Comparison of ENCODE assay signal across 20 mouse cellular contexts in the genomic region with DNA sequence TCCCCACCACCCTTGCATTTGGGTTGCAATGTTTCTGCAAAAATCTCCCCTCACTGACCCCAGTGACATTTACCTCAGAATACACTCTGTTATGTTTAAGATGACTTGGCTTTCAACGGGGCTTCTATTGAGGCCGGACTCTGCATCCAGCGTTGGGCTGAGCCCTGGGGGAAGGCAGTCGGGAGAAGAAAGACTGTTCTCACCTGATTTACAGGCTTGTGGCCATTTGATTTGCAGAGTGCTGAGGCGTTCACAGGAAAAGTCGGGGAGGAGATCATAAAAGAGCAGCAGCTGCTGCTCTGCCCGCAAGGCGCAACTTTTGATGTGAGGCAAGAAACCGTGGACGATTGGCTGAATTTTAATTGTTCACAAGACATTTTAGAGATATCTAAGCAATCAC. TPM values are rescaled to one million over a fixed set of nuclear protein-coding genes. Genes with fewer than 3 reads are reported as not detected.
A peak's percentile ranks its signal among the peaks of the same experiment; 100 is the strongest.
DNase-seq lines count a peak whose midpoint lies in the region; ATAC-seq and TF ChIP-seq lines count a peak whose summit lies in the region.
"Had no signal": no experiment of that assay in that cellular context is flagged by ENCODE, and none has a peak within 500 bp of the region (broad histone marks: within the 10 kb centered on the region; RNA-seq: fewer than 3 reads in every experiment).

No protein-coding gene starts in this region.

- DNase-seq in kidney, adult 18-20 months, result no peak
- DNase-seq in cerebellum, adult 2 months, result no peak
- no peak for DNase-seq in lung, postnatal 0 days (ENCODE audit: low spot score)
- DNase-seq: cerebellum, postnatal 14 days; heart, postnatal 36 days; kidney, adult 9 months; right cerebral cortex, postnatal 4 days; thymus, postnatal 36 days had no signal

- H3K4me2 ChIP-seq in kidney, embryonic 14.5 days (replicated peaks; ENCODE audit: low read depth, low read length), result no peak overlapping the region
- H3K4me2 ChIP-seq in neural tube, embryonic 12.5 days (replicated peaks), result peak overlapping the region; percentile 9; the same call in 1 of the 2 replicates
- no peak overlapping the region for H3K4me2 ChIP-seq in neural tube, embryonic 15.5 days
- H3K4me2 ChIP-seq in hindbrain, embryonic 15.5 days, result peak overlapping the region; percentile 19
- no peak overlapping the region for H3K4me2 ChIP-seq in midbrain, embryonic 15.5 days
- H3K4me2 ChIP-seq in lung, postnatal 0 days (replicated peaks; ENCODE audit: low read depth, low read length), result no peak overlapping the region
- H3K4me2 ChIP-seq: heart, embryonic 13.5 days had no signal

- no peaks in the 10 kb centered on the region for H3K27me3 ChIP-seq in kidney, embryonic 14.5 days (ENCODE audit: control insufficient read depth, insufficient read depth, low read length)
- no peaks in the 10 kb centered on the region for H3K27me3 ChIP-seq in neural tube, embryonic 12.5 days (replicated peaks)
- H3K27me3 ChIP-seq in neural tube, embryonic 15.5 days (replicated peaks), result no peaks in the 10 kb centered on the region
- H3K27me3 ChIP-seq in hindbrain, embryonic 15.5 days, result no peaks in the 10 kb centered on the region
- H3K27me3 ChIP-seq in midbrain, embryonic 15.5 days (replicated peaks), result no peaks in the 10 kb centered on the region
- H3K27me3 ChIP-seq in cerebellum, adult 2 months (ENCODE audit: control insufficient read depth, insufficient read depth, low read length), result no peaks in the 10 kb centered on the region
- H3K27me3 ChIP-seq in lung, postnatal 0 days (replicated peaks; ENCODE audit: insufficient read depth, low read length), result no peaks in the 10 kb centered on the region
- H3K27me3 ChIP-seq: heart, embryonic 13.5 days had no signal

- H3K27ac ChIP-seq in kidney, embryonic 14.5 days (ENCODE audit: low read depth, low read length), result no peak overlapping the region
- no peak overlapping the region for H3K27ac ChIP-seq in neural tube, embryonic 12.5 days
- no peak overlapping the region for H3K27ac ChIP-seq in neural tube, embryonic 15.5 days (replicated peaks)
- peak overlapping the region; percentile 67 for H3K27ac ChIP-seq in hindbrain, embryonic 15.5 days (replicated peaks)
- 0 out of 2 replicates have a peak overlapping the region, but pooled peaks have one; percentile 11 for H3K27ac ChIP-seq in midbrain, embryonic 15.5 days
- H3K27ac ChIP-seq in cerebellum, adult 2 months (ENCODE audit: insufficient read depth, low read length), result no peak overlapping the region
- H3K27ac ChIP-seq in lung, postnatal 0 days (ENCODE audit: low read length), result no peak overlapping the region
- H3K27ac ChIP-seq: heart, embryonic 13.5 days; layer of hippocampus, adult 2 months; liver, embryonic 14.5 days had no signal

- H3K4me1 ChIP-seq in kidney, embryonic 14.5 days (ENCODE audit: control insufficient read depth, insufficient read depth, low read length), result peaks cover 8% of the 10 kb centered on the region; the same call in 1 of the 2 replicates
- peaks cover 12% of the 10 kb centered on the region for H3K4me1 ChIP-seq in neural tube, embryonic 12.5 days
- peaks cover 7% of the 10 kb centered on the region for H3K4me1 ChIP-seq in neural tube, embryonic 15.5 days
- 0 out of 2 replicates have a peak, but pooled peaks cover 8% of the 10 kb centered on the region for H3K4me1 ChIP-seq in hindbrain, embryonic 15.5 days (replicated peaks)
- H3K4me1 ChIP-seq in midbrain, embryonic 15.5 days, result peaks cover 8% of the 10 kb centered on the region; the same call in 1 of the 2 replicates
- no peaks in the 10 kb centered on the region for H3K4me1 ChIP-seq in cerebellum, adult 2 months (ENCODE audit: control insufficient read depth, insufficient read depth, low read length)
- H3K4me1 ChIP-seq in lung, postnatal 0 days (ENCODE audit: insufficient read depth, low read depth, low read length), result no peaks in the 10 kb centered on the region
- H3K4me1 ChIP-seq: megakaryocyte, embryonic 14.5 days had no signal

- no peak overlapping the region for H3K4me3 ChIP-seq in kidney, embryonic 14.5 days (ENCODE audit: low read length)
- no peak overlapping the region for H3K4me3 ChIP-seq in neural tube, embryonic 12.5 days
- H3K4me3 ChIP-seq in neural tube, embryonic 15.5 days (replicated peaks), result no peak overlapping the region
- H3K4me3 ChIP-seq in hindbrain, embryonic 15.5 days, result 0 out of 2 replicates have a peak overlapping the region, but pooled peaks have one; percentile 11
- H3K4me3 ChIP-seq in midbrain, embryonic 15.5 days, result no peak overlapping the region
- no peak overlapping the region for H3K4me3 ChIP-seq in cerebellum, adult 2 months (replicated peaks; ENCODE audit: insufficient read depth, low read depth, low read length)
- H3K4me3 ChIP-seq in lung, postnatal 0 days (ENCODE audit: low read depth, low read length), result no peak overlapping the region
- H3K4me3 ChIP-seq: erythroblast, embryonic 14.5 days; heart, embryonic 13.5 days; layer of hippocampus, adult 2 months; megakaryocyte, embryonic 14.5 days had no signal

- no peak overlapping the region for H3K9ac ChIP-seq in kidney, embryonic 14.5 days (ENCODE audit: low read depth, low read length)
- no peak overlapping the region for H3K9ac ChIP-seq in neural tube, embryonic 12.5 days
- no peak overlapping the region for H3K9ac ChIP-seq in neural tube, embryonic 15.5 days (replicated peaks)
- H3K9ac ChIP-seq in hindbrain, embryonic 15.5 days, result no peak overlapping the region
- no peak overlapping the region for H3K9ac ChIP-seq in midbrain, embryonic 15.5 days
- H3K9ac ChIP-seq in lung, postnatal 0 days (replicated peaks; ENCODE audit: low read depth), result no peak overlapping the region
- H3K9ac ChIP-seq: heart, embryonic 13.5 days; liver, embryonic 14.5 days had no signal

- 3% methylated on average over 10 of the region's 10 CpGs for WGBS in kidney, embryonic 14.5 days
- 7% methylated on average over 10 of the region's 10 CpGs for WGBS in neural tube, embryonic 12.5 days
- WGBS in neural tube, embryonic 15.5 days, result 10% methylated on average over 10 of the region's 10 CpGs
- 33% methylated on average over 10 of the region's 10 CpGs for WGBS in hindbrain, embryonic 15.5 days
- 43% methylated on average over 10 of the region's 10 CpGs for WGBS in midbrain, embryonic 15.5 days
- 20% methylated on average over 10 of the region's 10 CpGs for WGBS in cerebellum, adult 2 months
- 44% methylated on average over 10 of the region's 10 CpGs for WGBS in lung, postnatal 0 days

- peak; percentile 81 for ATAC-seq in kidney, embryonic 14.5 days (ENCODE audit: low FRiP score, low TSS enrichment)
- peak; percentile 84 for ATAC-seq in neural tube, embryonic 12.5 days (ENCODE audit: low FRiP score, low read depth)
- no peak for ATAC-seq in neural tube, embryonic 15.5 days (ENCODE audit: low FRiP score)
- ATAC-seq in hindbrain, embryonic 15.5 days (ENCODE audit: low FRiP score, low read depth), result no peak
- ATAC-seq in midbrain, embryonic 15.5 days (replicated peaks), result no peak
- no peak for ATAC-seq in lung, postnatal 0 days
- ATAC-seq: forebrain, embryonic 14.5 days had no signal

- no peaks in the 10 kb centered on the region for H3K9me3 ChIP-seq in kidney, embryonic 14.5 days (ENCODE audit: control insufficient read depth, low read length)
- no peaks in the 10 kb centered on the region for H3K9me3 ChIP-seq in neural tube, embryonic 12.5 days
- no peaks in the 10 kb centered on the region for H3K9me3 ChIP-seq in neural tube, embryonic 15.5 days (replicated peaks)
- no peaks in the 10 kb centered on the region for H3K9me3 ChIP-seq in hindbrain, embryonic 15.5 days
- H3K9me3 ChIP-seq in midbrain, embryonic 15.5 days, result no peaks in the 10 kb centered on the region
- no peaks in the 10 kb centered on the region for H3K9me3 ChIP-seq in lung, postnatal 0 days (ENCODE audit: low read length)
- H3K9me3 ChIP-seq: heart, embryonic 13.5 days; megakaryocyte, embryonic 14.5 days had no signal

- TF ChIP-seq EP300 in lung, postnatal 0 days (IDR thresholded peaks at IDR 0.05), result no peak

- no peaks in the 10 kb centered on the region for H3K36me3 ChIP-seq in kidney, embryonic 14.5 days (ENCODE audit: control insufficient read depth, insufficient read depth, low read length)
- H3K36me3 ChIP-seq in neural tube, embryonic 12.5 days, result no peaks in the 10 kb centered on the region
- no peaks in the 10 kb centered on the region for H3K36me3 ChIP-seq in neural tube, embryonic 15.5 days
- H3K36me3 ChIP-seq in hindbrain, embryonic 15.5 days, result no peaks in the 10 kb centered on the region
- no peaks in the 10 kb centered on the region for H3K36me3 ChIP-seq in midbrain, embryonic 15.5 days (replicated peaks)
- no peaks in the 10 kb centered on the region for H3K36me3 ChIP-seq in lung, postnatal 0 days (ENCODE audit: insufficient read depth, low read length)
- H3K36me3 ChIP-seq: heart, embryonic 13.5 days had no signal

- no peak for TF ChIP-seq POLR2A in cerebellum, adult 2 months (IDR thresholded peaks at IDR 0.05; ENCODE audit: borderline replicate concordance, insufficient read depth, low read length)

- TF ChIP-seq CTCF in cerebellum, adult 2 months (IDR thresholded peaks at IDR 0.05; ENCODE audit: borderline replicate concordance, insufficient read depth, low read depth, low read length), result no peak
- TF ChIP-seq CTCF in lung, postnatal 0 days (IDR thresholded peaks at IDR 0.05), result no peak

RNA-seq across cellular contexts. Expression of a gene that starts 25.7 kb away (rescaled TPM):
- 0.64 and 1.1 TPM in 2 replicates for polyA plus RNA-seq in kidney, embryonic 14.5 days (2014; fragmentation: Nextera tagmentation; extraction: Ambion mirVana)
- 0.44 and 0.78 TPM in 2 replicates for polyA plus RNA-seq in neural tube, embryonic 12.5 days (2016; fragmentation: Nextera tagmentation; extraction: Ambion mirVana)
- 0.59 TPM in 1 of 2 replicates, not detected in the other for polyA plus RNA-seq in neural tube, embryonic 15.5 days (2015; fragmentation: Nextera tagmentation; extraction: Ambion mirVana)
- polyA plus RNA-seq in hindbrain, embryonic 15.5 days (2015; fragmentation: Nextera tagmentation; extraction: Ambion mirVana), result 0.33 TPM in 1 of 2 replicates, not detected in the other
- 0.19 TPM in 1 of 2 replicates, not detected in the other for polyA plus RNA-seq in midbrain, embryonic 15.5 days (2015; fragmentation: Nextera tagmentation; extraction: Ambion mirVana)
- 0.13 TPM in 1 of 2 replicates, not detected in the other for polyA plus RNA-seq in cerebellum, adult 2 months (2012; rRNA removed)
- 2.9 and 5.5 TPM in 2 replicates for polyA plus RNA-seq in lung, postnatal 0 days (2015; fragmentation: Nextera tagmentation; extraction: Ambion mirVana)
- polyA plus RNA-seq: erythroblast, embryonic 14.5 days had no signal

RNA-seq across cellular contexts. Expression of a gene that starts 30.3 kb away (rescaled TPM):
- 0.30 and 0.50 TPM in 2 replicates for polyA plus RNA-seq in kidney, embryonic 14.5 days (2014; fragmentation: Nextera tagmentation; extraction: Ambion mirVana)
- polyA plus RNA-seq in neural tube, embryonic 12.5 days (2016; fragmentation: Nextera tagmentation; extraction: Ambion mirVana), result 0.20 TPM in 1 of 2 replicates, not detected in the other
- polyA plus RNA-seq in neural tube, embryonic 15.5 days (2015; fragmentation: Nextera tagmentation; extraction: Ambion mirVana), result 0.14 TPM in 1 of 2 replicates, not detected in the other
- 0.12 TPM in 1 of 2 replicates, not detected in the other for polyA plus RNA-seq in hindbrain, embryonic 15.5 days (2015; fragmentation: Nextera tagmentation; extraction: Ambion mirVana)
- not detected in 2 replicates for polyA plus RNA-seq in midbrain, embryonic 15.5 days (2015; fragmentation: Nextera tagmentation; extraction: Ambion mirVana)
- not detected in 2 replicates for polyA plus RNA-seq in cerebellum, adult 2 months (2012; rRNA removed)
- 0.42 and 1.6 TPM in 2 replicates for polyA plus RNA-seq in lung, postnatal 0 days (2015; fragmentation: Nextera tagmentation; extraction: Ambion mirVana)
- polyA plus RNA-seq: embryonic facial prominence, embryonic 11.5 days; erythroblast, embryonic 14.5 days; forebrain, embryonic 14.5 days; heart, embryonic 13.5 days; liver, embryonic 14.5 days had no signal

Comparison
In these comparisons a context has a peak if more than half of its experiments do, and no peak if none do; other contexts are left out.
1. ATAC-seq: peak in kidney, embryonic 14.5 days (single experiment) and neural tube, embryonic 12.5 days (single experiment); none in neural tube, embryonic 15.5 days (single experiment), hindbrain, embryonic 15.5 days (single experiment), midbrain, embryonic 15.5 days (single experiment) and lung, postnatal 0 days (single experiment).
2. H3K4me2 ChIP-seq: peak in neural tube, embryonic 12.5 days (single experiment) and hindbrain, embryonic 15.5 days (single experiment); none in kidney, embryonic 14.5 days (single experiment), neural tube, embryonic 15.5 days (single experiment), midbrain, embryonic 15.5 days (single experiment) and lung, postnatal 0 days (single experiment).
3. H3K27ac ChIP-seq: peak in hindbrain, embryonic 15.5 days (single experiment) and midbrain, embryonic 15.5 days (single experiment); none in kidney, embryonic 14.5 days (single experiment), neural tube, embryonic 12.5 days (single experiment), neural tube, embryonic 15.5 days (single experiment), cerebellum, adult 2 months (single experiment) and lung, postnatal 0 days (single experiment).